ENCODE assay signal across 18 mouse cellular contexts in the genomic region with DNA sequence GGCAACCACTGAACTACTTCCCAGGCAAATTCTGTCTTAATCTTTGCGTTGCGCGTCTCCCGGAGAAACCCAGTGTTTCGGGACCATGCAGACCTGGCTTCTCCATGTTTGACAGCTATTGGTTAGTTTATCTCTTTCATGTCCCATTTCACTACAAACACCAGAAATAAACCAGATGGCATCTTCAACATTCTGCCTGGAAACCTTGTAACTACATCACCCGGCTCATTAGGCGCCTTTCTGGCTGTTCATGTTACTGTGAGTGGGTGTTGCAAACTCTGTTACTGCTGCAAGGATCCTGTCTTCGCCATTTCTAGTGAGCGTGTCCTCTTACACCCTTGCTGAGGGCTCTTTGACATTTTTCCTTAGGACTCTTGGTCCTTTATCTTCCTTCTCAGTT. TPM values are rescaled to one million over a fixed set of nuclear protein-coding genes. Genes with fewer than 3 reads are reported as not detected.
DNase-seq lines count a peak whose midpoint lies in the region; ATAC-seq and TF ChIP-seq lines count a peak whose summit lies in the region.
"Had no signal": no experiment of that assay in that cellular context is flagged by ENCODE, and none has a peak within 500 bp of the region (broad histone marks: within the 10 kb centered on the region; RNA-seq: fewer than 3 reads in every experiment).

No protein-coding gene starts in this region.

- no peak overlapping the region for H3K9ac ChIP-seq in embryonic facial prominence, embryonic 12.5 days
- H3K9ac ChIP-seq: intestine, embryonic 15.5 days had no signal

- no peak for TF ChIP-seq POLR2A in brain, embryonic 14.5 days (IDR thresholded peaks at IDR 0.05; ENCODE audit: borderline replicate concordance, extremely low read depth, insufficient read depth, insufficient read length, poor library complexity, severe bottlenecking)

- peaks cover 42% of the 10 kb centered on the region for H3K4me1 ChIP-seq in embryonic facial prominence, embryonic 12.5 days
- H3K4me1 ChIP-seq: intestine, embryonic 15.5 days had no signal

- no peaks in the 10 kb centered on the region for H3K36me3 ChIP-seq in embryonic facial prominence, embryonic 12.5 days
- H3K36me3 ChIP-seq: intestine, embryonic 15.5 days had no signal

- H3K27ac ChIP-seq in embryonic facial prominence, embryonic 12.5 days, result peak overlapping the region; percentile 86
- H3K27ac ChIP-seq: intestine, embryonic 15.5 days; left cerebral cortex, adult 2 months; stomach, postnatal 0 days had no signal

- H3K4me3 ChIP-seq in embryonic facial prominence, embryonic 12.5 days, result no peak overlapping the region
- H3K4me3 ChIP-seq: intestine, embryonic 15.5 days; left cerebral cortex, adult 2 months had no signal

- no peak for ATAC-seq in embryonic facial prominence, embryonic 12.5 days (ENCODE audit: insufficient number of reproducible peaks, insufficient read depth, low FRiP score, low TSS enrichment)
- no peak for ATAC-seq in megakaryocyte, adult 5-6 weeks (ENCODE audit: poor library complexity, severe bottlenecking)
- ATAC-seq in erythroid progenitor cell, adult 5-6 weeks (replicated peaks; ENCODE audit: low FRiP score, poor library complexity, severe bottlenecking), result no peak
- ATAC-seq: intestine, embryonic 15.5 days had no signal

- H3K27me3 ChIP-seq in embryonic facial prominence, embryonic 12.5 days, result no peaks in the 10 kb centered on the region
- H3K27me3 ChIP-seq: intestine, embryonic 15.5 days had no signal

- no peak overlapping the region for H3K4me2 ChIP-seq in embryonic facial prominence, embryonic 12.5 days (replicated peaks)
- H3K4me2 ChIP-seq: heart, embryonic 11.5 days; intestine, embryonic 15.5 days had no signal

- peak; percentile 69 to 83 for DNase-seq in layer of hippocampus, adult 18-20 months (ENCODE audit: low spot score in 2 of 2)
- DNase-seq in layer of hippocampus, postnatal 10 days (ENCODE audit: low spot score in 2 of 2), result no peak
- peak; percentile 71 for DNase-seq in brain, embryonic 14.5 days (ENCODE audit: low read depth)
- peak; percentile 46 to 48 for DNase-seq in layer of hippocampus, postnatal 36 days
- no peak for DNase-seq in adrenal gland, adult 2 months
- DNase-seq: adrenal gland, postnatal 25 days; cerebellum, postnatal 25 days; gastrocnemius, postnatal 36 days; heart, postnatal 4 days; liver; lung, adult 2 months had no signal

- TF ChIP-seq CTCF in brain, embryonic 14.5 days (IDR thresholded peaks at IDR 0.05; ENCODE audit: borderline replicate concordance, extremely low read depth, insufficient read depth, insufficient read length), result no peak

- 72% methylated on average over 9 of the region's 9 CpGs for WGBS in embryonic facial prominence, embryonic 12.5 days

- H3K9me3 ChIP-seq in embryonic facial prominence, embryonic 12.5 days, result no peaks in the 10 kb centered on the region
- H3K9me3 ChIP-seq: intestine, embryonic 15.5 days had no signal

RNA-seq across cellular contexts. Expression of gene Nnat, which starts 47.0 kb away (rescaled TPM):
- 100 to 1,000 TPM; 481 to 624 TPM for total RNA-seq in layer of hippocampus, adult 18-20 months (2021)
- 1,000 to 10,000 TPM; 1,193 to 1,435 TPM for total RNA-seq in layer of hippocampus, postnatal 10 days (2021)
- 8,068 and 9,838 TPM in 2 replicates for polyA plus RNA-seq in brain, embryonic 14.5 days (2012; rRNA removed)
- polyA plus RNA-seq in embryonic facial prominence, embryonic 12.5 days (2016; fragmentation: Nextera tagmentation; extraction: Ambion mirVana), result 1,910 and 2,445 TPM in 2 replicates
- 100 to 1,000 TPM; 539 to 601 TPM for total RNA-seq in layer of hippocampus, postnatal 36 days (2021)
- total RNA-seq in adrenal gland, adult 2 months (2021), result 10 to 100 TPM; 32.4 to 94.3 TPM
- polyA plus RNA-seq in adrenal gland, adult 2 months (2012; rRNA removed), result 111 and 203 TPM in 2 replicates
- not detected in 2 replicates for total RNA-seq in megakaryocyte, adult 5-6 weeks (2015)
- total RNA-seq in megakaryocyte, adult 5-6 weeks (2017), result not detected in 2 replicates
- total RNA-seq in erythroid progenitor cell, adult 5-6 weeks (2015; ENCODE audit: low replicate concordance), result not detected in 2 replicates
- total RNA-seq in erythroid progenitor cell, adult 5-6 weeks (2017; ENCODE audit: low replicate concordance), result not detected in 2 replicates

RNA-seq across cellular contexts. Expression of gene Blcap, which starts 58.2 kb away (rescaled TPM):
- 100 to 1,000 TPM; 120 to 136 TPM for total RNA-seq in layer of hippocampus, adult 18-20 months (2021)
- total RNA-seq in layer of hippocampus, postnatal 10 days (2021), result 100 to 1,000 TPM; 140 to 151 TPM
- polyA plus RNA-seq in brain, embryonic 14.5 days (2012; rRNA removed), result 225 and 231 TPM in 2 replicates
- polyA plus RNA-seq in embryonic facial prominence, embryonic 12.5 days (2016; fragmentation: Nextera tagmentation; extraction: Ambion mirVana), result 77.9 and 84.8 TPM in 2 replicates
- total RNA-seq in layer of hippocampus, postnatal 36 days (2021), result 100 to 1,000 TPM; 117 to 137 TPM
- 10 to 100 TPM; 66.3 to 98.1 TPM for total RNA-seq in adrenal gland, adult 2 months (2021)
- 42.8 and 47.8 TPM in 2 replicates for polyA plus RNA-seq in adrenal gland, adult 2 months (2012; rRNA removed)
- total RNA-seq in megakaryocyte, adult 5-6 weeks (2015), result 10.2 and 13.5 TPM in 2 replicates
- 7.8 and 19.2 TPM in 2 replicates for total RNA-seq in megakaryocyte, adult 5-6 weeks (2017)
- total RNA-seq in erythroid progenitor cell, adult 5-6 weeks (2015; ENCODE audit: low replicate concordance), result 1.7 and 4.0 TPM in 2 replicates
- 1.8 and 3.2 TPM in 2 replicates for total RNA-seq in erythroid progenitor cell, adult 5-6 weeks (2017; ENCODE audit: low replicate concordance)

Comparison
In these comparisons a context has a peak if more than half of its experiments do, and no peak if none do; other contexts are left out.
1. DNase-seq: peak in layer of hippocampus, adult 18-20 months (2 of 2), brain, embryonic 14.5 days (single experiment) and layer of hippocampus, postnatal 36 days (2 of 2); none in layer of hippocampus, postnatal 10 days (0 of 2) and adrenal gland, adult 2 months (single experiment).
2. RNA of gene Nnat, which starts 47.0 kb away (total RNA-seq): 1,193 to 1,435 TPM in layer of hippocampus, postnatal 10 days, 481 to 624 TPM in layer of hippocampus, adult 18-20 months, 539 to 601 TPM in layer of hippocampus, postnatal 36 days and 32.4 to 94.3 TPM in adrenal gland, adult 2 months; not detected in megakaryocyte, adult 5-6 weeks and not detected in erythroid progenitor cell, adult 5-6 weeks; every median in the first group is over 10 times any median in the second.